Mouse (Mus musculus): ENCODE results near the gene Tkfc.

The Tkfc gene

DNA sequence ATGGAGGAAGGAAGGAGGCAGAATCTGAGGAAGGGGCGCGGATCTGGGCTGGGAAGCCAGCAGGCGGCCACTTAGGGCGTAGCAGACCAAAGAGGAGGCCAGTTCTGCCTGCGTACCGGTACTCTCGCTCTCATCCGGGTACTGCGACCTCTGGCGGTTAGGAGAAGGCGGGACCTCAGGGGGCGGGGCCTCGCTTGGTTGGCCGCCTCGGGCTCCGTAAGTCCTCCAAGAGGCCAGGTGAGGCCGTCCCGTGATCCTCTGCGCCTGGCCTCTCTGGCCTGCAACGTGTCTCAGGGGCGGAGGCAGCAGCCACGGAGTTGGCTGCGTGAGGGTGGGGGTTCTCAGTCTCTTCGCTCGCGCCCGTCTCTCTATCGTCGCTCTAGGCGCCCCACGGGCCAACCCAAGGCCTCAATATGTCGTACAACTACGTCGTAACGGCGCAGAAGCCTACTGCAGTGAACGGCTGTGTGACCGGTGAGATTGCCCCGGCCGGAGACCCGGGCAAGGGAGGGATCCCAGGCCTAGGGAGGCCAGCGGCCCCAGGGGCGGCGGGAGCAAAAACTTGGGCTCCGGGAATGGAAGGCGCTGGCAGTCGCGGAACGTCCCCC lies at the start of gene Tkfc, which contains the start of gene Ddb1:
Gene Tkfc, minus strand, starts transcription at position 362 of the 608 bp plus-strand sequence.
Gene Ddb1, plus strand, starts transcription at position 35 of the 608 bp plus-strand sequence.
- peak; percentile 99 for DNase-seq (ENCODE audit: low read depth, low spot score)

DNA sequence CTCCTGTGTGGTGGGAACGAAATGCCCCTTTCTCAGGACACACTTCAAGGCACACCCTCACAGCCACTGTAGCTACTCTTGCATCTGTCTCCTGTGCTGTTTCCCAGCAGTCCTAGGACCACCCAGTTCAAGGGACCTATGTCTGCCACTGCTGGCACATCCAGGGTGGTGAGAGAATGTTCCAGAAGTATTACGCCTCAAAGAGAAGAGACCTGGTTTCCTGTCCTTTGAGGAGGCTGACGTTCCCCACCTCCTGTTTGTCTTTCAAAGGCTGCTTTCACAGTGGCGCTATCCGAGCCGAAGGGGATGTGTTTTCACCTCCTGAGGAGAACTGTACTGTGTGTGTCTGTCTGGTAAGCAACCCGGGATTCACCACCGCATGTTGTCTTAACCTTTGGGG lies 42.7 kb upstream of the Tkfc start:
- no peak for DNase-seq (ENCODE audit: low read depth, low spot score)

DNA sequence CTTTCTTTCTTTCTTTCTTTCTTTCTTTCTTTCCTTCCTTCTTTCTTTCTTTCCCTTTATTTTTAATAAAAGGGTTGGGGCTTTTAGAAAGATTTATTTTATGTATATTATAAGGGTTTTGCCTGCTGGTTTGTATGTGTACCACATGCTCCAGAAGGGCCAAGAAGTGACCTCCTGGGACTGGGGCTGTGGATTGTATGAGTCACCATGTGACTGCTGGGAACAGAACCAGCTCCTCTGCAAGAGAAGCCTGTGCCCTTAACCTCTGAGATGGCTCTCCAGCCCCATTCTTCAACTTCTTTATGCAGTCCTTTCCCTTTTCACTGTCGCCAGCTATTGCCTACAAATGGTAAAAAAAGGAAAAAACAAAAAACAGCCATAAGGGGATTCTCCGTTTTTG lies 40.2 kb upstream of the Tkfc start:
- DNase-seq (ENCODE audit: low read depth, low spot score) = no peak

DNA sequence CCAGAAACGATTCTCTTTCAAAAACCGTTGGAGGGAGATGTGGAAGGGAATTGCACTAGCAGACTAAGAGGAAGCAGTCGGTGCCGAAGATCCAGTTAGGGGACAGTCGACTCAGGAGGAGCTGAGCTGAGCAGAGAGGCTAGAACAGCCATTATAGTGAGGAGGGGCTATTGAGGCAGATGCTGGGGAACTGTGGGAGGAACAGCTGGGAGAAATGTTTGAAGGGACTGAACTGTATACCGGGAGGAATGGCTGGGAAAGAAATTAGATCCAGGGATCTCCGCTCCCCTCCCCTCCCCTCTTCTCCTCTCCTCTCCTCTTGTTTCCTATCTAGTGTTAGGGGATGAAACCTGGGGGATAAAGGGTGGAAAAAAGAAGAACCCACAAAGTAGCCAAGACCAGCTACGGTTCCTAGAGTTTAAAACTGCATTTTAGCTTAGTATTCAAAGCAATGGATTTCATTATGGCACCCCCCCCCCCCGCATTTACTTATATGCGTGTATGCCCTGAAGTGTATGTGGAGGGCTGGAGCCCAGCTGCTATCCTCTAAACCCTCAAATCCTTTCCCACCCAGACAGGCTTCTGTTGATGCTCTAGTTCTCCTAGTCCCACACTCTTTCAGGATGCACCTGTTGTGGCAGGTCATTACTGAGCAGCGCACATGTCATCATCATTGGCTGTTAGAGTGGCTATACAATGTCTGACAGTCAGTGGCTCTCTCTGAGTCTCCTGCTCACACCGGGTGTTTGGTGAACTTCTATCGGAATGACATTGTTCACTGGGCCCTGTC lies 35.3 kb upstream of the Tkfc start:
- DNase-seq (ENCODE audit: low read depth, low spot score) = no peak

DNA sequence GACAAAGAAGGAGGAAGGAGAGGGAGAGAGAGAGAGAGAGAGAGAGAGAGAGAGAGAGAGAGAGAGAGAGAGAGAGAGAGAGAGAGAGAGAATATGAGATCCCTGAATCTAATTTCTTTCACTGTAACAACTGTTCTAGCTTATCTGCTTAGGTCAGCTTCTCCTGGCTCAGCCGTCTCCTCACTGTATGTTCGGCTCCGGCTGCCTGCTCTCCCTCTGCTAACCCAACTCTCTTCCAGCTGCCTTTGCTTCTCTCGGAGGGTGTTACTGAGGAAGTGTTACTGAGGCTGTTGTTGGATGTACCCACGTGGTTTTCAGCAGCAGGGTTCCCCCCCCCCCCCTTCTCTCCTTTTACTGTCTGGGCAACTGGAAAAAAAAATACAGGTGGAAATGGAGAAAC lies 34.6 kb upstream of the Tkfc start:
- peak; percentile 21 for DNase-seq (ENCODE audit: low read depth, low spot score)

DNA sequence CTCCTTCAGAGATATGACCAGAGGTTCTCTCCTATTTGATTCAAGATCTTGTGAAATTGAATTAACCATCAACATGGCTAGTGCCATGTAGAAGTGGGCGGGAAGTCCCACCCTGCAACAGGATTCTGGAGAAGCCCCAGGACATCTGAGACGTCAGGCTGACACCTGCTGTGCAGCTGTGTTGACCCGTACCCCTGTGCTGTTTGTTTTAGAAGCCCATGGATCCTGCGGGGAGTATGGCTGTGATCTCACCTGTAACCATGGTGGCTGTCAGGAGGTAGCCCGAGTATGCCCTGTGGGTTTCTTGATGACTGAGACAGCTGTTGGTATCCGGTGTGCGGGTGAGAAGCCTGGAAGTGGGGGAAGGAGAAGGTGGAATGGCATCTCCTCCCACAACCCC lies 32.4 kb upstream of the Tkfc start:
- DNase-seq (ENCODE audit: low read depth, low spot score) = no peak

DNA sequence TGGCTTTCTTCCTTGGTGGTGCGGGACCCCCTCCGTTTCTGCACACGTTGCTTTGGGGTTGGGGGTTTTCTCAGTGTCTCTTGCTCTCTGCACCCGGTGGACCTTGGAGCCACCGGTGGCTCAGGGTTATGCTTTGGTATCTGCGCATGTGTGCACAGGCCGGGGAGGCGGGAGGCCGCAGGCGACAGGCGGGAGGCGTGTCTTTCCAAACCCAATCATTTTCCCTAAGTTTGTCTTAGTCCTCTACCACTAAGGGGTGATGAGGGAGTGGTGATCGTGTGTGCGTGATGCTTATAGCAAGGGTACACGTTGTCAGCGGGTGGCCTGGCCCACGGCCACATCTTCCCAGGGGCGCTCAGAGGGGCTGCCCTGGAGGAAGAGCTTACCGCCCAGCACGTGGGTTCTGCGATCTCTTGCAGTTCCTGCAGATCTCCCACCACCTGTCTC lies 29.4 kb upstream of the Tkfc start:
- peak; percentile 82 for DNase-seq (ENCODE audit: low read depth, low spot score)

DNA sequence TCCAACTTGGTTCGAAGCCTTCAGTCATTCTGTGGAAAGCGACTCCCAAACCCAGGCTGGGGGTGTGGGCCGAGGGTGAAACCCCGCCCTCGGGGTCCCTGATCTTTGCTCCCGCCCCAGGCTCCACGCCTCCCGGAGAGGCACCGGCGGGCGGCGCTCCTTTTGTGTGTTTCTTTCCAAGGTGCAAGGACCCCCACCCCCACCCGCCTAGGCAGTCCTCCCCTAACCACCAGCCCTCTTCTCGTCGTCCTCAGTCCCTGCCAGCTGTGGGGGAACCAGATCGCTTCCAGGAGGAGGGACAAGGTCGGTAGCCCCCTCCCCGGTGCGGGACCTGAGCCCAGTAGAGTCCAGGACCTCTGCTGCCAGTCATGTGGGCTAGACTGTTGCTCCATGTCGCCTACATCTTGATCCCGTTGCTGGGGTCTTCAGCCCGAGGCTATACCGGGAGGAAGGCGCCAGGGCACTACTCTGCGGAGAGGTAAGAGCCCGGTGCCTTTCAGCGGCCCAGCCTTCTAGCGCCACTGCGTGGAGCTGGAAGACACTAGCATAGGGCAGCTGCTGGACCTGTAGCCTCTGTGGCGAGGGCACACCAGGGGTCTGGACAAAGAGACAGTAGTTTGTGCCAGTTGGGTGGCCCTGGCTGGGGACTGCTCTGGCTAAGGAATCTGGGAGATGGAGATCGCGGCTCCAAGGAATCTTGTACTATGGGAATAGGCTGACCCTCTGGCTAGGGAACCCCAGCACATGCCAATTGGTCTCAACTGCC lies 28.8 kb upstream of the Tkfc start, which contains the start of gene Vwce:
Gene Vwce, plus strand, starts transcription at position 108 of the 766 bp plus-strand sequence.
- peak; percentile 62 for DNase-seq (ENCODE audit: low read depth, low spot score)

DNA sequence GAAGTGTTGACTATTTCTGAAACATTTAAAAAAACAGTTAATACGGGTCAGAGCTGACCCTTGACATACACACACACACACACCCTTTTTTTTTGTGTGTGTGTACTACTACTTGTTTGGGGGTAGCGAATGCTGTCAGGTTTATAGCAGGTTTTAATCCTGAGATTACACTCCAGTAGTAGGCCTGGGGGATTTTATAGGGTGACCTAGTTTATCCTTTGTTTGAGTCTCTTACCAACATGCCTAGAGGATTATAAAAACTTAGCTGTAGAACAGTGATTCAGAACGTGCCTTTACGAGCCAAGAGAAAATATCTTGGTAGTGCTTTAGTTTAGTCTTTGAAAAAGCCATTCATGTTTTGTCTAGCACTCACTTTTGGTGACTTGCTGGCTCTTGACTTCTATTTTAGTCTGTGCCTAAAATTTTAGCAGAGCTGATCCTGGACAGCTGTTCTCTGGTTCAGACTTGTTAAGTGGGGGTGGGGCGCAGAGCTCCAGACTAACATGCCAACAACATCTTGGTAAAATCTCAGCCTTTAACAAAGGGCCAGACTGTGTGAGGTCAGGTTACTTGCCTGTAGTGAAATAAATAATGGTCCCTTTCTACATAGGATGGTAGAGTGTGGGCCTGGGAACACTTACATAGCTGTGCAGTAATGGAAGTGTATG lies 3.3 kb upstream of the Tkfc start:
- DNase-seq (ENCODE audit: low read depth, low spot score) = no peak

DNA sequence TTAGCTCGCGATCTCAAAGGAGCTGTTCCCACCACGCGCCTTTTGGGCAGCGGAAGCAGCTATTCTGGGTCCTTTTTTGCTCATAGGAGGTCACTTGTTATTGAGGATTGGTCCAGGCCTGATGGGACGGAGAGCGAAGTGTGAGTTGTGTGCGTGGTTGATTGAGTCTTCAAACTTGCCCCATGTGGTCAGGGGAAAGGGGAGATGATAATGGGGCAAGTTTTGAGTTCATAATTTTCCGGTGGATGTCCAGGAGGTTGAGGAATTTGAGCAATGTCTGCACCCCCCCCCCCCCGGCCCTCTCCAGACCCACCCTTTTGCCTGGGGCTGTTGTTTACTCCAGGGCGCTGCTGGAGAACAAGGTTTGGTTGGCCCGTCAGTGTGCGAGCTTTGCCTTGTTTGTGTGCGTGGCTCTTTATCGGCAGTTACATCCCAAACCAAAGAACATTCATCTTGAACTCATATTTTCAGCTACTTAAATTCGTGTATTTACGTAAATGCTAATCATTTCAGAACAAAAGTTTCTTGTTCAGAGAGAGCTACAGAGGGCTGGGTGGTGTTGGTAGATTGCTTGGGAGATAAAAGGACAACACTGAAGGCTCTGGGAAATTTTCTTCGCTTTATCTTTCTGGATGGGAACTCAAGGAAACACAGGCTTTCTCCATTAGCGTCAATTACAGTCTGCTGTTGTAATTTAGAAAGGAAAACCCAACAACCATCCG lies 608 bp upstream of the Tkfc start:
- peak; percentile 21 for DNase-seq (ENCODE audit: low read depth, low spot score)

DNA sequence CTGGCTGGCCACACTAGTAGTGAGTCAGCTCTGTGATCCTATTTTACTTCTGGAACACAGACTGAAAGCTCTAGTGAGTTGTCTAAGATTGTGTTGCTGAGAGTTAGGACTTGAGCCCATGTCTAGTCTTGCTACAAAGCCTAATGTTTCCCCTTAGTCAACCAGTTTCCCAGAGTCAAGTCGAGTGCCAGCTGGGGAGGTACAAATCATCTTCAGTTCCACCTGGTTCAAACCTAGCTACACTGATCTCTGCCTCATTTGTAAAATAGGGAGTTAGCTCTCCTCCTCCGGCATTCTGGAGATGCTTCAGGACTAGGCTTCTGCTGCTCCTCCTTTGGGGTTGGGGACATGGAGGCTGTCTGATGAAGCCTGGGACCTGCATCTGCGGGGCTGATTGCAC lies 920 bp downstream of the Tkfc start:
- peak; percentile 8 for DNase-seq (ENCODE audit: low read depth, low spot score)

DNA sequence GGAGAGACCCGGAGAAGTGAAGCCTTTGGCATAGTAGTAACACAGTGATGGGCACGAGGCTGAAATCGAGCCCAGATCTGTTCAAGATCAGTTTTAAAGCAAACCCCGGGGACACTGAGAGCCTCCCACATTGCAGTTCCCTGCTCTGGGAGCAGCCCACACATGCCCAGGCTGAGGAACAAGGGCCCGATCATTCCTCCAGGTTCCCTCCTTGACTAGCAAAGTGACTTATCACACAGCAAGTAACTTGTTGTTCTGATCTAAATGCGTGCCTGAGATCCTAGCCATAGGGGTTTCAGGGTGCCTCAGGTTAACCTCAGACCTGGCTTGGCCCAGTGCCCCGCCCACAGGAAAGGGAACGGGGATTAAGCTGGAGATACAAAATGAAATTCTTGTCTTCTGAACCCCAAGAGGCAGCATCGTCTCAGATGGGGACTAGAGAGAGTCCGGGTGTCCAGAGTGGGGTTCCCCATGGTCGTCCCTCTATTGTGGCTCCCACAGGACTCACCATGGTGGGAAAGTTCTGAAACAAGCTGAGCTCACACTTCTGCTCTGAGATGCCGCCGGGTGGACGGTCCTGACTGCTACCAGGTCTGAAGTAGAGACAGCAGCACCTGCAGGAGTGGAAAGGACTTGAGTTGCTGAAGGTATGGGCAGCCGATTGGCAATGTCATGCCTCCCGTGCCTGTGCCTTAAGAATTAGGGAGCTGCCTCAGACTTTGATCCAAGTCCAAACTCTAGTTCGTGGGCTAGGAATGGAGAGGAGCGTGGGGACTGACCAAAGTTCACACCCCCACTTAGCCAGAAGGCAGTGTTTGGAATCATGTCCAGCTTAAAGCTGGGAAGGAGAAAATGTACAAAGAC lies 1.6 kb downstream of the Tkfc start:
- DNase-seq (ENCODE audit: low read depth, low spot score) = peak; percentile 25

DNA sequence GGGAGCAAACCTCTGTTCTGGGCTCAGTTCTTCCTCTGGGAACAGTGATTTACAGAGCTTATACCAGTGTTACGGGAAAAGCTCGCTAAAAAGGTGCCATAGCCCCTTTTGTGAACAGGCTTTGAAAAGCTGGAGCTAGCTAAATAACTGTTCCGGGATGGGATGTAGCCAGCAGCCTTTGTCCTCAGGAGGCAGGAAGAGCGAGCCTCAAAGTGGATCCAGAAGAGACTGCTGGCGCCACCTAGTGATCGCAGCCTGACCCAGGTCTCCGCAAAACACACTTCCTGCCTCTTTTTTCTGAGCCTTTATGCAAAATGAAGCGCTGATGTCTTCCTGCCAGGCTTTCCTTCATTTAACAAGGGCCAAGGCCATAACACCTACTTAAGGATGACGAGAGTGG lies 2.7 kb downstream of the Tkfc start:
- peak; percentile 96 for DNase-seq (ENCODE audit: low read depth, low spot score)

DNA sequence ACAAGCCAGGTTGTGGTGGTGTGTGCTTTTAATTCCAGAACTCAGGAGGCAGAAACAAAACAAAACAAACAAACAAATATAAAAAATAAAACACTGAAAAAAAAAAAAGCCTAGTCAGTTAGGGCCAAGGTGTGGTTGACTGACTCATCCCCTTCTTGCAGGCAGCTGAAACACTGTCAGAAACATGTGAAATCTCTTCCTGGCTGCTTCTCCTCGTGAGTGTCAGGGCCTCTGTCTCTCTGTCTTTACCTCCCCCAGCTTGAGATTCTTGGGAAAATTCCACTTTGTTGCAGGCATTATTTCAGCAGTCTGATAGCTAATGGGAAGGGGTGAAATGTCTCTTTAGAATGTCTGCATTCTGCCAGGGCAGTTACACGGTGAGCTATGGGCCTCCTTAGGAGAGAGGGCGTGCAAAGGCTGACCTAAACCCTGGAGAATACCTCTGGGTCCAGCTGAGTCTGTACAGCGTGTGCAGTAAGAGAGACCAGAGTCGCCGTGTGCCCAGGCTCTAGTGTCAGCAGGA lies 3.1 kb downstream of the Tkfc start:
- DNase-seq (ENCODE audit: low read depth, low spot score) = peak; percentile 52

DNA sequence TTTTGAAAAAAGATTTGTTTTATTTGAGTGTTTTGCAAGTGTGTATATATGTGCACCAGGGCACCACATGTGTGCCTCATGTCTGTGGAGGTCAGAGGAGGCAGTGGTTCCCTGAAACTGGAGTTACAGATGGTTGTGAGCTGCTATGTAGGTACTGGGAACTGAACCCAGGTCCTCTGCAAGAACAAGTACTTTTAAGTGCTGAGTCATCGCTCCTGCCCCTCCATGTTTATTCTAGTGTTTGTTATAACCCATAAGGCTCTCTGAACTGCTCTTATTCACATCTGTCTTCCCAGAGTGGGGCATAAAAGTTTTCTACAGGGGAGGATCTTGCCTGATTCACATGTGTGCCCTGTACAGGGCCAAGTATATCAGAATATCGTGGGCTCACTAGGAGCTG lies 5.8 kb downstream of the Tkfc start:
- no peak for DNase-seq (ENCODE audit: low read depth, low spot score)

DNA sequence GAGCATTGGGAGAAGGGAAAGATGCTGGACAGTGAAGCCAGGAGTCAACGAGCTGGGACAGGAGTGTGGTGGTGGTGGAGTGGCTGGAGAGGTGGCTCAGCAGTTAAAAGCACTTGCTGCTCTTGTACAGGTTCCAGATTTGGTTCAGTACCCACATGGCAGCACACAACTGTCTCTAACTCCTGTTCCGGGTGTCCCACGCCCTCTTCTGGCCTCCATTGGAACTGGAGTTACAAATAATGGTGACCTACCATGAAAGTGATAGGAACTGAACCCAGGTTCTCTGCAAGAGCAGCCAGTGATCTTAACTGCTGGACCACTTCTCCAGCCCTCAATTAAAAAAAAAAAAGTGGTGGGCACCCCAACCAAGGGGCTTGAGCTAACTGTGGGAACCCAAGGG lies 7.3 kb downstream of the Tkfc start:
- DNase-seq (ENCODE audit: low read depth, low spot score) = no peak

DNA sequence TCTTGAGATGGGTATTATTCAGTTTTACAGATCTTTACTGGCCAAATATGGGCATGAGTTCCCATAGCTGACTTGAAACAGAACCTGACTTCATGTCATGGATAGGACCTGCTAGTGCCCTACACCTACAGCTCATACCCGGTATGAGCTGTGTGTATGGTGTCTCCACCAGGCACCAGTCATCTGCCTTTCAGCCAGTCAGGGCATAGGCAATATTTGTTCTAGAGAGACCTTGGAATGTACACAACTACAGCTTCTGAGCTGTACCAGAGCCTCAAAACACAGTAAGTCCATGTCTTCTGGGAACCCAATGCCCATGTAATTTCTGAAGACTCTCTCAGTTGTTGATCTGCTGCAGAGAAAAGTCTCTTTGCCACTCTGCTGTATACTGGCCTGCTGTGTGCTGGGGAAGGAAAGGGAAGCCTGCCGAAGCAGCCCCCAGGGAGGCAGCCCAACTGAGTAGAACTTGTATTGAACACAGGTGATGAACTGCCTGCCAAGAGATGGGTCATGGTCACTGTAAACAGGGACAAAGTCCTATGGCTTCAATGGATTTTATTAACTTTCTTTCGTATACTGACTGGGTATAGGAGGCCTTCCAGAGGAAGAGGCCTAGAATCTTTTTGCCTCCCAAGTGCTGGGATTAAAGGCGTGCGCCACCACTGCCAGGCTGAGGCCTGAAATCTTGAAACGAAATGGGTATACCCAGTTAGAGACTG lies 13.6 kb downstream of the Tkfc start:
- DNase-seq (ENCODE audit: low read depth, low spot score) = no peak

DNA sequence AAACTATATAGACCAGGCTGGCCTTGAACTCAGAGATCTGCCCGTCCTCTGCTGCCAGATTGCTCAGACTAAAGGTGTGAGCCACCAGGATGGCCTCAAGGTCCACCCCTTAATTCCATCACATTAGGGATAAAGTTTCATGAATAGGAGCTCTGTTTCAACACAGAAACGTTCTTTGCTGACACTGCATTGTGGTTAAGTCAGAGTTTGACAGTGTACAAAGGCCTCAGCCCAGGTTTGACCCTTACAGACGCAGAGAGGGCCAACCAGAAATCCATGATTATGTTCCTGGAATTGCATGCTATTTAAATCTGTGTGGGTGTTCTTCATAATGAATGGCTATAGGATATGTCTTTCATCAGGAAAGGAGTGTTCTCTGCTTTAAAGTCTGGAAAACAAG lies 15.2 kb downstream of the Tkfc start:
- no peak for DNase-seq (ENCODE audit: low read depth, low spot score)

DNA sequence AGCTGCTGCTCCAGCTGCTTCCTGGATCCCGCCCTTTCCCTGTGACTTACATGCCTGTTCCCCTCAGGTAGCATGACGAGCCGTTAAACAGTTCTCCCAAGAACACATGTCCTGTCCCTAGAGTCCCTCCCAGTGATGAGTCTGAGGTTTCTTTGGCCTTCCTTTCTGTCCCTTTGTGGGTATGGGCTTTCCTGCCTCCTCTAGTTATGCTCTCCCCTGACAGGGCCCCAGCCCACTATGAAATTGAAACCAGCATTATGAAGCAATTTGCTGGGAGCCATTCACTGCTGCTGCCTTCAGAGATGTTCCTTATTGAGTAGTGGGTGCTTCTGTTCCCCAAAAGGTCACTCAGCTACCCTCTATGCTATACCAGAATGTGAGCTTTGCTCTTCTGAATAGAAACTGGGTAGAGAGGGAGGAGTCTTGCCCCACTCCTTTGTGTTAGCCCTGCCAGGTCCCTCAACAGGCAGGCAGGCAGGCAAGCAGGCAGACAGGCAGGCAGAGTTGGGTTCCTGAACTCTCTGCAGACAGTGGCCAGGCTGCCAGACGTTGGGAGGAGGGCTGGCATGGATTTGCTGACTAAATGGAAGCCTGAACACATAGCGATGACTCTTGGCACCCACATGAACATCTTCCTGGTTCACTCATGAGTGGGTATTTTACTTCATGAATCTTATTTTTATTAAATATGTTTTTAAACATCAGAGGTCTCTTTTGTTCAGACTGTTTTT lies 16.2 kb downstream of the Tkfc start:
- no peak for DNase-seq (ENCODE audit: low read depth, low spot score)

Measured in brain, adult 2 months (tissue).